Mouse (Mus musculus): Measurements from ENCODE around the gene Casp2.

Gene Casp2

DNA sequence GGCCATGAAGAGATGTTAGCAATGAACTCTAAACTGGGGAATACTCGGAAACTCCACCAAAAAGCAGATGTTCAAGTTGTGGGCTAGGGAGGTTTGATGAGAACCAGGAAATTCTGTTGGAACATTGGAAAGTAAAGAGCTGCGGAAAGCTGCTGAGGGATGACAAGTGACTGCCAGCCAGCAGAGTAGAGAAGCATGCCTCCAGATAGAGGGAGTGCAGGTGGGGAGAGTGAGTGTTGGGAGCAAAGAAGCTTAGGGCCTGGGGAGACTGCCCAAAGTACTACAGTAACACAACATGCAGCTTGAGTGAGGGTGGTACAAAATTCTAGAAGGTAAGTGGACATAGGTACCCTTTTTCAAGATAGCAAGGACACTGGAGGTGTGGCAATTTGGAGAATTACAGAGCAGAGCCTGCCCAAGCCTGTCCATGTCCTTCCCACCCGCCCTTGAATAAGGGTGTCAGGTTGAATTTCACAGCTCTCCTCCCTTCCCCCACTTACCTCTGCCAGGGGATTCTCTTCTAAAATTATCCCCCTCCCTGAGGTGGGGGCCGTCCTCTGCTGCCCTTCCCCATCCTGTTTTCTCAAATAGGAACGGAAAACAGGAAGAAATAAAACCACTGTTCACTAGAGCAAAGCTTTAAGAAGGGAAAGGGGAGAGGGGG is 18.2 kb downstream of the Casp2 start:
- no peak for DNase-seq

DNA sequence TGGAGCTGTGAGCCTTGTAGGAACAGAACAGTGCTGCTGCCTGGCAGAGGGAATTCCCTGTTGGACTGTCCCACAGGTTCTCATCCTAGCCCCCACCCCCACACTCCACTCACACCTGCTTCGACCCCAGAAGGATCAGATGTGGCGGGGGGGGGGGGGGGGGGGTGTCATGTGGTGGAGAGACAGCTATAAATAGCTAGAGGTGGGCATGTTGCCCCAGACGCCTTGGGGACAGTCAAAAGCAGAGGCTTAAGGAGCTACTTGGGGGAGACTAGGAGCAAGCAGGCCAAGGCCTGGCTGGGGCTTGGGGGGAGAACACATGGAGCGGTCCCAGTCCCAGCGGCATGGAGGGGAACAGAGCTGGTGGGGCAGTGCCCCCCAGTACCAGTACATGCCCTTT is 21.7 kb downstream of the Casp2 start, which contains the start of gene Clcn1:
Gene Clcn1 (plus strand): TSS at position 238 of the 400 bp plus-strand sequence.
- no peak for DNase-seq

DNA sequence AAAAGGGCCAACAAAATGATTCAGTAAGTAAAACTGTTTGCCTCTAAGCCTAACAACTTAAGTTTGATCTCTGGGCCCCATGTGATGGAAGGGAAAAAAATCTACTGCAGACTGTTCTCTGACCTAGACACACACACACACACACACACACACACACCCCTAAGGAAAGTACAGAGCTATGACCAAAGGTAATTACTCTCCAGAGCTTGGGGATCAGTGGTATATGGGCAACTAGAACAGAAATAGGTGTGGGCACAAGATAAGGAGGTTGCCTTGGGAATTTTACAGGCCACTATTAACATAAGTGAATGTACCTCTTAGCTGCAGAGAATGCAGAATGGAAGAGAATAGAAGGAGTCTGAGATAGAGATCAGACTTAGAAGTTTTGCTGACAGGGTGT is 22.8 kb downstream of the Casp2 start:
- DNase-seq: no peak

DNA sequence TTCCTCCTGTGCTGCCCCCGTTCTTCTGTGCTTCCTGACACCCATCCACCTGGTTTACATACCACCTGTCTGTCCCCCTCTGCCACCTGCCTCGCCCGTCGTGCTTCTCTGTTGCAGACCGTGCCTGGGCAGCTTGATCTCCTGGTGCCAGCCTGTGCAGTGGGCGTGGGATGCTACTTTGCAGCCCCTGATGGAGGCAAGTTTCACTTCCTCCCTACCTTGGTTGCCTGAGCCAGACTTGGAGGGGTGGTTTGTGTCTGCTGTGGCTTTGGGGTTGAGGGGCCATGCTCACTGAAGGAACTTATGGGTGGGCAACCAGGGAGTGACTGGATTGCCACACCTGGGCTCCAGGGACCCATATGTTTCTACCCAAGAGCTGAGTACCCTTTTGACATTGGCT is 28.5 kb downstream of the Casp2 start:
- no peak for DNase-seq

DNA sequence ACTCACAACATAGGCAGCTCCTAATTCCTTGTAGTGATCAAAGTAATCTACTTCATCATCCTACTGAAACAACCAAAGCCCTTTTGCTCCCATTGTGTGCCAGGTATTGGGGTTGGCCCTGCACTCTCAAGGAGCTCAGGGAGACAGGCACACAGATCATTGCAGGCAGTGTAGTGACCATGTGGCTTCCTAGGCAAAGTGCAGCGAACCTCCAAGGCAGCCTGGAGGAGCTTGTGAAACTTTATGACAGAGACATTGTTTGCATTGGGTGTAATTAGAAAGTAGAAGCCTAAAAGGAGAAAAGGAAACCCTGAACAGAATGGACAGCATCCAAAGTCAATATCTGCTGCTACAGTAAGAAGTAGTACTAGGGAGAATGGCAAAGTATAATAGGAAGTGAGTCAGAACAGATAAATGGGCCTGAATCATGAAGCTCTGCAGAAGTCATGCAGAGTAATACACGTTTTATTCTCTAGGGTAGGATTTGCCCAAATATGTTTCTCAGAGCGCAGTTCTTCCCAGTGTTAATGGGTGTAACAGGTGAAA is 30.8 kb downstream of the Casp2 start:
- DNase-seq: no peak

DNA sequence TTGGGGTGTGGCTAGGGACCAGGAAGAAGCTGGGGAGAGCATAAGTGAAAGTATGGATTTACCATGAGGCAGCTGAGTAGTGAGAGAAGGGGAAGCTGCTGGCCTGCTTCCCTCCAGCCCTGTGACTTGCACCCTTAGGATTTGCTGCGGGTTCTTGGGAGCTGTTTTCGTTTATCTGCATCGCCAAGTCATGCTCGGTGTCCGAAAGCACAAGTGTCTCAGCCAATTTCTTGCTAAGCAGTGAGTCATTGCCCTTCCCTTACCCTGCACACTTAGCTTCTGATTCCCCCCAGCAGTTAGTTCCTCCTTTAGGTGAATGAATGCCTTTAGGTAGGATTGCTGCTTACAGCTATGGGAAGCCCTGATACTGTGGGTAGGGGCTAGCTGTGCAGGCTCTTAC is 34.6 kb downstream of the Casp2 start:
- no peak for DNase-seq

DNA sequence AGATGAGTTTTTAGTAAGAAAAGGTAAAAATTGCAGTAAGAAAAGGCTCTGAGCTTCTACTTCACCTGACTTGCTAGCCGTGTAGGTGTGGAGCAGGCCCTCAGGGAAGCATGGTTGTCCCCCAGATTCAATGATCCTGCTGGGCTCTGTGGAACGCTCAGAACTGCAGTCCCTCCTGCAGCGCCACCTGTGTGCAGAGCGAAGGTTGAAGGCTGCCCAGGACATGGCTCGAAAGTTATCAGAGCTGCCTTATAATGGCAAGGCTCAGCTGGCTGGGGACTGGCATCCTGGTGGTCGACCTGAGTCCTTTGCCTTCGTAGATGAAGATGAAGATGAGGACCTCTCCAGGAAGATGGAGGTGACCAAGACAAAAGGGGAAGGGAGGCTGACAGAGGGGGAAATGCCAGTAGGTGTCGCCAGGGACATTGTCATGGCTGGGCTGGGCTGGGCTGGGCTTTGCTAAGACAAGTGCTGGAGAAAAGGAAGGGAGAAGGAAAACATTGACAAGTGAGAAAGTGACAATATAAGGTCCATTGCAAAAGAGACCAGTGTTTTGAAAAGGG is 45.1 kb downstream of the Casp2 start:
- DNase-seq: no peak

DNA sequence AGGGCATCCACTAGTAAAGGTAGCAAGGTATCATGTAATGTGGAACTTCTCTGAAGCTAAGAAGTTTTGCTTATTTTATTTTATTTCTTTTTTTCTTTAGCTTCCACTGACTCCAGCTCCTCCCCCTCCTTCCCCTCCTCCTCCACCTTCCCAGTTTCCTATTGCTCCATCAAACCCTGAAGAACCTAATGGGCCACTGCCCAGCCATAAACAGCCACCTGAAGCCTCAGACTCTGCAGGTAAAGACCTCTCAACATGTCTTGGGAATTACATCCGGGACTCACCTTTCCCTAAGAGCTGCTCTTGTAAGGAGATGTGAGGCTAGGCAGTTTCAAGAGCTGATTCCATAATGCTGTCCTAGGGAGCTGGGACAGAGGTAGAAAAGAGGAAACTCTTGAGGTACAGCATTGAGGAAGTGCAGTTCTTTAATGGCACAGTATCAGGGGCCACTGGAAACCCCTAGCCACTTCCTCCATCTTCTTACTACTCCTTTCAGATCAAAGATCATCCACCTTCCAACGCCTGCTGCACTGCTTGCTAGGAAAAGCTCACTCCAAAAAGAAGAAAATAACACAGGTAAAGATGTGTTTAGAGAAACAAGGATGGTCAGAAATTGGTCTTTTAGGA is 45.8 kb downstream of the Casp2 start:
- no peak for DNase-seq

DNA sequence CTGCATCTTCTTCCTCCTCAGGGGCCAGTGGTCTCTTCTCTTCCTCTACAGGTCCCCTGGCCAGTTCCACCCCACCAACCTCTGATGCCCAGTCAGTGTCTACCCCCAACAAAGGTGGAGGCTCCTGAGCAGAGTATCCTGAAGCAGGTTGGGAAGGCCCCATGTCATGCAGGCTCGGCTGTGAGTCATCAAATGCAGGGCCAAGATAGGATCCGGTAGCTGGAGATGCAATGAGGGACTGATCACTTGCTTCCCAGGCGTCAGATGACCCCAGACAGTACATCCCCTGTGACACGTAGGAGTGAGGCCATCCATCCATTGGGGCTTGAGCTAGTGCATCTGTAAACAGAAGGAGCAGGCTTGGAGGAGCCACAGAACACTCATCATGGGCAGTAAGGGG is 53.5 kb downstream of the Casp2 start:
- no peak for DNase-seq

DNA sequence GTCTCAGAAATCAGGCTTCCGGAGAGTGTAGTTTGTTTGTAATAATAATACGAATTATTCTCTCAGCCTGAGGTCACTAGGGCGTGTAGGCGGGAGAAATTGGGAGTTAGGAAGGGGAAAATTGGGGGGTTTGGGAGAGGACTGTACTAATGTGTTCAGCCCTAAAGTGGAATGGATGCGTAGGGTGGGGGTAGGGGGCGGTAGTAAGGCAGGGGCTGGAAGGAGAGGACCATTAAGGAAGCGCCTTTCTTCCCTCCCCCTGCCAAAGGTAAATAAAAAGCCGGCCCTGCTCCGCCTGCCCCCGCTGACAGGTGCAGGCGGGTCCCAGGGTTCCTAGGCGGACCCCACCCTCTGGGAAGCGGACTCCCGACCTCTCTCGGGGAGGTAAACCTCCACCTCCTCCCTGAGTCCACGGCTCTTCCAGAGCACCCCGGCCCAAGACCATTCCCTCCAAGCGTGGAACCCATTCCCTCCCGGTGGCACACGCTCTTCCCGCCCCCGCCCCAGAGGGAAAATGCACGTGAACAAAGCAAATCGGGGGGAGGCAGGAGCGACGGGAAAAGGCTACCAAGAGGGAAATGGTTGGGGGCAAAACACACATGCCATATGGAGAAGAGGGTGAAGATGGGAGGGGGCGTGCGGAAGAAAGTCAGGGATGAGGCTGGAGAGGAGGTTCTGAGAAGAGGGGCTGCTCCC is 58.7 kb downstream of the Casp2 start:
- peak; percentile 81 for DNase-seq

DNA sequence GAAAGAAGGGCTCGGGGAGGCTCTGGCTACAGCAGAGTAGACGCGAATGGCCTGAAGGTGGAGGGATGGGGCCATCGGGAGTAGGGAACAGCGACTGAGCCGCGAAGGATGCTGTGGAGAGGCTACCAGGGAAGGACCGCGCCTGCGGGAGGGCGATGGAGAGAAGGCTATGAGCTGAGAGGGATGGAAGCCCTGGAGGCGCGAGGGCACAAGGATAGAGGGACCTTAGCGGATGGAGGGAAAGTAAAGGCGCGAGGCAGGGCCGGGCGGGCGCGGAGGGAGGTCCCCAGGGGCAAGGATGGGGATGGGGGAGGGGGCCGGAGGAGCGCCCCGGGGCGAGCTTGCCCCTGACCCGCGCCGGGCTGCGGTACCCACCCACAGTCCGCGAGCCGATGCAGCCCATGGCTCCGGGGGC is 59.3 kb downstream of the Casp2 start:
- DNase-seq: no peak

DNA sequence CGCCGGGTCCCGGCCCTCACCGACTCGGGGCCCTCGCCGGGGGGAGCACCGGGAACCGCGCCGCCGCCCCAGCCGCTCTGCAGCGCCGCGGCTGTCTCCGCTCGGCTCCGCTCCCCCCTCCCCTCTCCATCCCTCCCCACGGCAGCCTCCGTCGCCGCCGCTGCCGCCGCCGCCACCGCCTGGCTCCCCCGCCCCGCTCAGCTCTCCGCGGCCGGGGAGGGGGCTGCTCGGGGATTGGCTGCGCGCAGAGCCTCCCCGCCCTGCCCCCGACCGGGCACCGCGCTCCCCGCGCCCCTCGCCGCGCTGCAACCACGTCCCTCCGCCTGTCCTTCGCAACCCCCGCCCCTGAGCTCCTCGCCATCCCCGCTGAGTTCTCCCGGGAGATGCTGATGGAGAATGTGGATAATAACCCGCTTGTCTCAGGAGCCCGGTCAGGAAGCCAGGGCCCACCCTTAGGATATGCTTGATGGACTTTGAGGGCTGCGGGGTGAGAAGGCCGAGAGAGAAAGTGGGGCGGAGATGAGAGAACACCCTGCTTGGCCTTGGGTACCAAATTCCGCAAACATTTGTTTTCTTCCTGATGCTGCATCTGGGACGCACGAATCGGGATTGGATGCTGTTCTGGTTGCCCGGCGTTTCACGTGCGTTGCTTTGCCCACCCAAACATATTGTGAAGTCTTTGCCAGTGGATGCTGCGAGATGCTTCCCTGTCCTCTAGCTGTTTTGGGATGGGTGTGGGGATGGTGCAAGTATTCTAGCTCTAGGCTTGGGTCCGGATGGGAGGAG is 59.9 kb downstream of the Casp2 start, which contains the start of gene Fam131b:
Gene Fam131b (minus strand): TSS at position 162 of the 786 bp plus-strand sequence.
- peak; percentile 90 for DNase-seq

DNA sequence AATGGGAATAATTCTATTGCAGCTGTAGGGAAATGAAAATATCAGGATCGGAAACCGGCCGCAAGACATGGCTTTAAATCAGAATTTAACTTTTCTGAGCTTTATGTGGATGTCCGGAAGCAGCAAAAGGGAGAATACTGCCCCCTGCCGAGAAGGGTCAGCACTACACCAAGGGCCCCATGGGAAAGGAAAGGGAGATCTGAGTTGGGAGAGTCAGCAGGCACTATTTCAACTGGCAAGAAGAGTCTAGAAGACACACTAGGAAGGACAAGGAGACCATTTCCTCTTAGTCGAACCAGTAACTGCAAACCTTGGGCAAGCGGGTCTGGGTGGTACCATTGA is 60.5 kb downstream of the Casp2 start:
- DNase-seq: peak; percentile 87

DNA sequence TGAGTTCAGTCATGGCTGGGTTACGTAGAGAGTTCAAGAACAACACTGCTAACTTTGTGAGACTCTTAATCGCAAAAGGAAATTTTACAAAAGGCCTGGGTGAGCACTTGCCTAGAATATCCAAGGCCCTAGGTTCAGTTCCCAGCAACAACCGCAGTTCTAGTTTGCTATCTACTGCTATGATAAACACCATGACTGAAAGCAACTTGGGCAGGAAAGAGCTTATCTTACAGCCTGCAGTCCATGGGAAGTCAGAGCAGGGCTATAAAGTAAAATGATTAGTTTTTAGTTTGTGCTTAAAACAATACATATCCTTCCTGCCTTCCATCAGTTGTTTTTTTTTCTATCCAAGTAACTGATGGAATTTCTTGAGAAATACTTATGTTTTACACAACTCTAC is 61.7 kb downstream of the Casp2 start:
- DNase-seq: no peak

DNA sequence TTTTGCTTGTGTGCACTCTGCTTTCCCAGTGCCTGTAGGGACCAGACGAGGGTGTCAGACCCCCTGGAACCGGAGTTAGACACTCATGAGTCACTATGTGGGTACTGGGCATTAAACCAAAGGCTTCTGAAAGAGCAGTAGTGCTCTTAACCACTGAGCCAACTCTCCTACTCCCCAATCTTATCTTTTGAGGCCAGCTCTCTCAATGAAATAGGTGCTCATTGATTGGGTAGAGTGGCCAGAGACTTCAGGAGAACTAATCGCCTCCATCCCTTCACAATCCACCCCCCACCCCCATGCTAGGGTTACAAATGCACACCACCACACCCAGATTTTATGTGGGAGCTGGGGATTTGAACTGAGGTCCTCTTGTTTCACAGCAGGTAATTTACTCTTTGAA is 64.0 kb downstream of the Casp2 start:
- no peak for DNase-seq

DNA sequence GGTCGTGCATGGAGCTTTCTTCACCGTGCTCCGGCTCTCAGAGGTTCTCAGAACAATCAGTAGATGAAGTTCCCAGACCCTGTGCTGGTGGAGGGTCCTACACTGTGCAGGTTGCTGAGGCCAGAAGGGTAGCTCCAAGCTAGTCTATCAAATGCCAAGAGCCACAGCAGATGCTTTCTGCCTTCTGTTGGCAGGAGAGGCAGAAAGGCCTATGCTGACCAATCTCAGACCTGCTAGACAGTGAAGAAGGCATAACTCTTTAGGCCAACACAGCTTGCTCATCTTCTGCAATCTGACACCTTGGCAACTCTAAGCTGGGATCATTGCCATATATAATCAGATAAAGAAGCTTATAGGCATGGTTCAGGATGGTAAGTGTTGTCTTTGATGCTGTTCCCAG is 65.4 kb downstream of the Casp2 start:
- peak; percentile 84 for DNase-seq

DNA sequence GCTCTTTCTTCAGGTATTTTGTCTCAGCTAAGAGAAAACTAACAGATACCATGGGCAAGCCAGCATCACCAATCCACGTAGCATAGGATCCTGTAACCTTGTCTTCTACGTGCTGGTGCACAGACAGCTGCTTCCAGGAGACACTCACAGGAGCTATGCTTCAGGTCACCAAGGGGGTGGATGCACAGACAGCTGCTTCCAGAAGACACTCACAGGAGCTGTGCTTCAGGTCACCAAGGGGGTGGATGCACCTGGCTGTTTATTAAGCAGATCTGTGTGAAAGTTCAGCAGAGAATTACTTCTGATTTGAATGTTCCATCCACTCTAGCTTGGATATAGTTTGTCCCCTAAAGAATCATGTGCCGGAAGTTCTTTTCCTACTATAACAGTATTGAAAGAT is 66.2 kb downstream of the Casp2 start:
- no peak for DNase-seq
